Mouse (Mus musculus) forebrain, embryonic 14.5 days (tissue): Measurements from ENCODE around the gene 1810010D01Rik. TPM values are rescaled to one million over a fixed set of nuclear protein-coding genes. Genes with fewer than 3 reads are reported as not detected.

Source experiments
- ATAC-seq: fragments of 200-750 bp; cut with Nextera tagmentation; 2 replicates; pipeline ENCODE4 v1.8.0; 2017; ENCODE audit warnings: mild to moderate bottlenecking, moderate library complexity
- DNase-seq: peaks from one replicate; pipeline ENCODE4 v3.0.0-alpha.2; 2015; ENCODE audit warnings: low spot score
- H3K27ac ChIP-seq: fragments of 300-500 bp; sonication (generic); 2 replicates; pipeline ENCODE4 v1.5.1; 2014; ENCODE audit warnings: low read depth, mild to moderate bottlenecking, control low read depth, low read length, moderate library complexity
- H3K27me3 ChIP-seq: fragments of 300-500 bp; sonication (generic); replicated peaks from 2 replicates; pipeline ENCODE4 v1.6.1; 2014; ENCODE audit warnings: low read length, control low read depth, mixed read lengths; ENCODE audit not compliant: control insufficient read depth, insufficient read depth
- H3K36me3 ChIP-seq: fragments of 300-500 bp; sonication (generic); 2 replicates; pipeline ENCODE4 v1.6.1; 2014; ENCODE audit warnings: low read length, control low read depth; ENCODE audit not compliant: control insufficient read depth, insufficient read depth
- H3K4me1 ChIP-seq: fragments of 300-500 bp; sonication (generic); 2 replicates; pipeline ENCODE4 v1.6.1; 2014; ENCODE audit warnings: antibody characterized with exemption, low read length, control low read depth; ENCODE audit not compliant: control insufficient read depth, insufficient read depth
- H3K4me2 ChIP-seq: fragments of 300-500 bp; sonication (generic); 2 replicates; pipeline ENCODE4 v1.6.1; 2014; ENCODE audit warnings: mild to moderate bottlenecking, control low read depth, low read length
- H3K4me3 ChIP-seq: fragments of 300-500 bp; sonication (generic); 2 replicates; pipeline ENCODE4 v1.5.1; 2014; ENCODE audit warnings: low read depth, low read length, control low read depth
- H3K9ac ChIP-seq: fragments of 300-500 bp; sonication (generic); 2 replicates; pipeline ENCODE4 v1.6.1; 2014; ENCODE audit warnings: mild to moderate bottlenecking, low read length, control low read depth, moderate library complexity
- H3K9me3 ChIP-seq: fragments of 300-500 bp; sonication (generic); replicated peaks from 2 replicates; pipeline ENCODE4 v1.6.1; 2016; ENCODE audit warnings: low read length, control low read depth, mixed read lengths; ENCODE audit not compliant: control insufficient read depth
- WGBS: fragments of 180-500 bp; shearing (Covaris S2); extraction: QIAGEN DNeasy Blood & Tissue Kit; methylation state at CpG from one replicate; pipeline ENCODE4 v1.1.7; 2014; 5-methylcytosine and 5-hydroxymethylcytosine counted together
- polyA plus RNA-seq: library from polyadenylated mRNA; unstranded; fragments of >200 nt; fragmentation: Nextera tagmentation; extraction: Ambion mirVana; gene quantifications from 2 replicates; pipeline ENCODE4 v1.2.1, GENCODE M21; 2014

The 1810010D01Rik gene
- polyA plus RNA-seq, 1 experiment from 2014 or later = not detected

GRCm38 (mm10) chr7:145192836-145193235, 15.1 kb downstream of the 1810010D01Rik start:
- Histone ChIP-seq H3K9me3 (no peaks in the 10 kb centered on the region), H3K4me3 (no peak overlapping the region), H3K36me3 (no peaks in the 10 kb centered on the region), H3K9ac (no peak overlapping the region), H3K4me1 (peaks cover 10% of the 10 kb centered on the region), H3K27me3 (no peaks in the 10 kb centered on the region), H3K4me2 (no peak overlapping the region), H3K27ac (no peak overlapping the region)
- no peak for DNase-seq
- WGBS = 81% methylated on average over 6 of the region's 6 CpGs
- no peak for ATAC-seq

- H3K9ac ChIP-seq = no peak overlapping the region
- H3K36me3 ChIP-seq = no peaks in the 10 kb centered on the region
- no peaks in the 10 kb centered on the region for H3K27me3 ChIP-seq
- no peak overlapping the region for H3K27ac ChIP-seq
- H3K4me3 ChIP-seq = no peak overlapping the region
- peaks cover 10% of the 10 kb centered on the region; the same call in 1 of the 2 replicates for H3K4me1 ChIP-seq
- H3K4me2 ChIP-seq = no peak overlapping the region
- ATAC-seq (no peak), DNase-seq (no peak)
- H3K9me3 ChIP-seq = no peaks in the 10 kb centered on the region
Measured at GRCm38 (mm10) chr7:145190520-145190919, 17.4 kb downstream of the 1810010D01Rik start.

- DNase-seq (no peak), ATAC-seq (no peak)
- peaks cover 3% of the 10 kb centered on the region; the same call in 1 of the 2 replicates for H3K4me1 ChIP-seq
- H3K9me3 ChIP-seq = no peaks in the 10 kb centered on the region
- no peak overlapping the region for H3K4me3 ChIP-seq
- no peak overlapping the region for H3K9ac ChIP-seq
- WGBS = 57% methylated on average over 8 of the region's 8 CpGs
- no peak overlapping the region for H3K4me2 ChIP-seq
- no peak overlapping the region for H3K27ac ChIP-seq
- no peaks in the 10 kb centered on the region for H3K27me3 ChIP-seq
- no peaks in the 10 kb centered on the region for H3K36me3 ChIP-seq
Measured at GRCm38 (mm10) chr7:145189342-145189741, 18.6 kb downstream of the 1810010D01Rik start.

GRCm38 (mm10) chr7:145187802-145188201, 20.1 kb downstream of the 1810010D01Rik start:
- Histone ChIP-seq H3K27me3 (no peaks in the 10 kb centered on the region), H3K4me1 (no peaks in the 10 kb centered on the region), H3K9ac (no peak overlapping the region), H3K4me2 (no peak overlapping the region), H3K36me3 (no peaks in the 10 kb centered on the region), H3K4me3 (no peak overlapping the region), H3K9me3 (no peaks in the 10 kb centered on the region), H3K27ac (no peak overlapping the region)
- 64% methylated on average over 3 of the region's 3 CpGs for WGBS
- no peak for ATAC-seq
- no peak for DNase-seq

GRCm38 (mm10) chr7:145182388-145182787, 25.5 kb downstream of the 1810010D01Rik start:
- no peaks in the 10 kb centered on the region for H3K9me3 ChIP-seq
- H3K4me1 ChIP-seq = peaks cover 12% of the 10 kb centered on the region
- ATAC-seq = no peak
- no peaks in the 10 kb centered on the region for H3K36me3 ChIP-seq
- peak; percentile 58 for DNase-seq
- H3K27me3 ChIP-seq = no peaks in the 10 kb centered on the region
- H3K27ac ChIP-seq = no peak overlapping the region
- no peak overlapping the region for H3K4me2 ChIP-seq
- 57% methylated on average over 4 of the region's 4 CpGs for WGBS
- H3K4me3 ChIP-seq = no peak overlapping the region
- H3K9ac ChIP-seq = no peak overlapping the region

- Histone ChIP-seq H3K4me3 (no peak overlapping the region), H3K36me3 (no peaks in the 10 kb centered on the region), H3K9ac (no peak overlapping the region), H3K9me3 (no peaks in the 10 kb centered on the region), H3K4me1 (peaks cover 12% of the 10 kb centered on the region), H3K27ac (no peak overlapping the region), H3K4me2 (no peak overlapping the region), H3K27me3 (no peaks in the 10 kb centered on the region)
- WGBS = 22% methylated on average over 11 of the region's 11 CpGs
- ATAC-seq (peak; percentile 32; the same call in 1 of the 2 replicates), DNase-seq (peak; percentile 78)
Measured at GRCm38 (mm10) chr7:145181376-145182034, 26.4 kb downstream of the 1810010D01Rik start.

GRCm38 (mm10) chr7:145179691-145180091, 28.2 kb downstream of the 1810010D01Rik start:
- H3K9ac ChIP-seq = no peak overlapping the region
- H3K4me3 ChIP-seq = no peak overlapping the region
- no peaks in the 10 kb centered on the region for H3K9me3 ChIP-seq
- H3K36me3 ChIP-seq = no peaks in the 10 kb centered on the region
- no peak overlapping the region for H3K27ac ChIP-seq
- ATAC-seq (no peak; the same call in 1 of the 2 replicates), DNase-seq (no peak)
- H3K27me3 ChIP-seq = no peaks in the 10 kb centered on the region
- peaks cover 12% of the 10 kb centered on the region for H3K4me1 ChIP-seq
- H3K4me2 ChIP-seq = no peak overlapping the region
- 24% methylated on average over 5 of the region's 5 CpGs for WGBS

GRCm38 (mm10) chr7:145176750-145177589, 30.9 kb downstream of the 1810010D01Rik start:
- Histone ChIP-seq H3K36me3 (no peaks in the 10 kb centered on the region), H3K9me3 (no peaks in the 10 kb centered on the region), H3K27ac (no peak overlapping the region), H3K4me1 (peaks cover 16% of the 10 kb centered on the region), H3K27me3 (no peaks in the 10 kb centered on the region), H3K4me2 (no peak overlapping the region), H3K9ac (0 out of 2 replicates have a peak overlapping the region, but pooled peaks have one; percentile 10), H3K4me3 (no peak overlapping the region)
- WGBS = 32% methylated on average over 15 of the region's 15 CpGs
- no peak for DNase-seq
- ATAC-seq = no peak

GRCm38 (mm10) chr7:145173563-145173962, 34.4 kb downstream of the 1810010D01Rik start:
- H3K9ac ChIP-seq = no peak overlapping the region
- H3K4me2 ChIP-seq = no peak overlapping the region
- H3K36me3 ChIP-seq = no peaks in the 10 kb centered on the region
- peak overlapping the region; percentile 76; the same call in 1 of the 2 replicates for H3K27ac ChIP-seq
- no peak for DNase-seq
- H3K4me3 ChIP-seq = no peak overlapping the region
- peaks cover 6% of the 10 kb centered on the region for H3K4me1 ChIP-seq
- no peaks in the 10 kb centered on the region for H3K27me3 ChIP-seq
- H3K9me3 ChIP-seq = no peaks in the 10 kb centered on the region
- 33% methylated on average over 15 of the region's 15 CpGs for WGBS
- peak; percentile 32; the same call in 1 of the 2 replicates for ATAC-seq
